Mouse (Mus musculus) layer of hippocampus, postnatal 25 days (tissue): ENCODE data around the gene Zscan2. TPM values are rescaled to one million over a fixed set of nuclear protein-coding genes. Genes with fewer than 3 reads are reported as not detected.

Experiments
- DNase-seq, 2 experiments: peaks; one replicate each; pipeline ENCODE4 v3.0.0; 2022; ENCODE audit warnings: mixed read lengths in 2 of 2, low spot score in 1 of 2; ENCODE audit errors: extremely low spot score in 1 of 2
- total RNA-seq, 2 experiments: library from RNA; stranded (reverse); gene quantifications; 2 replicates each; pipeline ENCODE4 v1.2.3; 2021

The Zscan2 gene
- total RNA-seq, 2 experiments from 2014 or later = 14.1 to 15.1 TPM

DNA sequence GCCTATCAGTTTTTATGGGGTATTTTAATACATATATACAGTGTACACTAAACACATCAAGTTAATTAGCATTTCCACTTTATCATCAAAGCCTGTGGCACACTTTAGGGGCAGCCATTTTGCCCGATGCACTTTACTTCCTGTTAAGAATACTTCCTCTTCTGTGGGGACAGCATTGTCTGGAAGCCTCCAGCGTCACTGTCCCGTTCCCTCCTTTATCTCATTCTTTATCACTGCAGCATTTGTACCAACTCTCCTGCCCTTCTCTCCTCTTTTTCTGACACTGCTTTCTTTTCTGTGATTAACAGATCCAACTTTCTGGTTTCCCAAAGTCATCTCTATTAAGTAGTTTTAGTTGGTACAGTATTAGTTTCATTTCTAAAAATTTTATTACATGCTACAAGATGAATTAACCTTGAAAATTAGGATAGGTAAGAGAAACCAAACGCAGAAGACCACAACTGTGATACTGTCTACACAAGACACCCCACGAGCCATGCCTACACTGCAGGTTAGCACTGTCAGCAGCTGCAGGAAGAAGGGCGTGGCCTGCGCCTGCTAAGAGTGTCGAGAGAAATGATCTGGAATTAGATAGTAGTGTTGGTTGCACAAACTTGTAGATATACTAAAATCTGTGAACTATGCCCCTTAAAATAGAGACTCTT lies 58.4 kb downstream of the Zscan2 start:
- no peak for DNase-seq

DNA sequence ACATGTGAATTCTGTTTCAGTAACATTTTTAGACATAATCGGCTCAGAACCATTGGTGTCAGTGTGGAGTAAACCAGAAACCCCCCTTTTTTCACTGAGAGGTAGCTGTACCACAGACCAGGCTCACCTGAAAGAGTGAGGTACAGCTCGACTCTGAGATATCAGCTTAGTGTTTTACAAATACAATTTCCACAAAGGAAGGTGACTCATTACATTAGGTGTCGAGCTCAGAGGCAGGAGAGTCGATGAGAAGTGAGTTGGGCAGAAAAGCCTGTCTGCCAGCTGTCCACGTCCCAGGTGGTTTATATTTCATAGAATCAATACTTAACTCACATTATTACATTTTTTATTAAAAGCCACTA lies 58.9 kb downstream of the Zscan2 start:
- DNase-seq = no peak

- DNase-seq = no peak
Observed at GRCm38 (mm10) chr7:80923165-80923564, 62.4 kb downstream of the Zscan2 start.

Other genes with a start within 250 kb of the Zscan2 start
- 10 to 100 TPM; 15.5 to 24.9 TPM for gene Crtc3, start 172.0 kb upstream of the Zscan2 start, total RNA-seq
- 10 to 100 TPM; 15.9 to 23.3 TPM for gene Iqgap1, start 34.9 kb upstream of the Zscan2 start, total RNA-seq
- 10 to 100 TPM; 27.9 to 28.0 TPM for gene Wdr73, start 40.3 kb downstream of the Zscan2 start, total RNA-seq
- 10 to 100 TPM in 1 of 2 experiments, 1 to 10 TPM in 1; 9.3 to 12.3 TPM for gene Nmb, start 44.2 kb downstream of the Zscan2 start, total RNA-seq
- gene Sec11a, start 86.9 kb downstream of the Zscan2 start, total RNA-seq = 10 to 100 TPM; 54.5 to 58.6 TPM
- gene Zfp592, start 132.8 kb downstream of the Zscan2 start, total RNA-seq = 10 to 100 TPM; 20.1 to 20.8 TPM
- 1 to 10 TPM in 1 of 2 experiments, under 1 TPM in 1; 0.68 to 1.1 TPM for gene Alpk3, start 196.7 kb downstream of the Zscan2 start, total RNA-seq